Mouse (Mus musculus) adrenal gland, adult (tissue): ENCODE data around the gene Kcnn1.

ENCODE experiments used
- DNase-seq, 2 experiments: peaks; one replicate each; pipeline ENCODE4 v3.0.0; 2022 to 2023; ENCODE audit warnings: low spot score in 1 of 2; ENCODE audit not compliant: inconsistent age in 2 of 2

The Kcnn1 gene

GRCm38 (mm10) chr8:70796403-70797080 is 66.5 kb downstream of the Kcnn1 start:
- no peak for DNase-seq

- no peak for DNase-seq
Measured at GRCm38 (mm10) chr8:70795370-70795769, 67.7 kb downstream of the Kcnn1 start.

GRCm38 (mm10) chr8:70794215-70794614 is 68.8 kb downstream of the Kcnn1 start:
- DNase-seq, result no peak

- DNase-seq, result no peak
Measured at GRCm38 (mm10) chr8:70792700-70793099, 70.4 kb downstream of the Kcnn1 start.
